Mouse (Mus musculus): ENCODE results near the gene Jph3. TPM values are rescaled to one million over a fixed set of nuclear protein-coding genes. Genes with fewer than 3 reads are reported as not detected.
A peak's percentile ranks its signal among the peaks of the same experiment; 100 is the strongest.

The Jph3 gene
- polyA plus RNA-seq, 1 experiment, result not detected

DNA sequence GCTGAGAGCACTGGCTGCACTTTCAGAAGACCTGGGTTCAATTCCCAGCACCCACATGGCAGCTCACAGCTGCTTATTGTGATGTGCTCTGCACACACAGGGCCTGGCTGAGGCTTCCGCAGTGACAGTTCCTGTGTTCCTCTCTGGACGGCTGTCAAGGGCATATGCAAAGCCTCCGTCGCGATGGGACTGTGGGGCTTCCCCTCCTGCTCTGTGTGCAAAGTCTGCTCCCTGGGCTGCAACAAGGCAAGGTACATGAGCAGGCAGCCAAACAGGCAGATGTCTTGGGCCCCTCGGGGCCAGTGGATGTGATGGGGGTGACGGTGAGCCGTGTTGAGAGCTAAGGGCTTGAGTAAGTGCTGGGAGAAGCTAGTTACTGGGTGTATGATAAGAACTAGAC lies 59.4 kb downstream of the Jph3 start:
- Histone ChIP-seq H3K4me3 (ENCODE audit: insufficient read depth, low read depth, low read length) (no peak overlapping the region), H3K27ac (replicated peaks; ENCODE audit: low read depth, low read length) (no peak overlapping the region), H3K4me1 (ENCODE audit: control insufficient read depth, insufficient read depth, insufficient read length, low read length) (0 out of 2 replicates have a peak, but pooled peaks cover 2% of the 10 kb centered on the region)

DNA sequence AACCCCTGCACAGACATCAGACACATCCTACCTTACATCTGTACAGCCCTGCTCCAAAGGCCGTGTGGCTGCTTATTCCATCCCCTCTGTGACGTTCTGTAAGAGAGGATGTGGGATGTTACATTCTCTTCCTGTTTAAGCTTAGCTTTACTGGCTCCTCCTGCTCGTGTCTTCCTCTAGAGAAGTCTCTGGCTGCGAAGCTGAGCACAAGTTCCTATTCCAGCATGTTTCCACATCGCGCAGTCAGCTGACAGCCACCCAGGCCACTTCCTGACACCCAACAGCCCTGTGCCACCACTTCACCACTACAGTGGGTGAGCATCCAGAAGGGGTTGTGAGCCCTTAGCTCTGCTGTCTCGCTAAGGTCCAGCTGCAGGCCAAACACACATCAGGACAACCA lies 62.7 kb downstream of the Jph3 start:
- no peak overlapping the region for H3K4me3 ChIP-seq (ENCODE audit: insufficient read depth, low read depth, low read length)
- H3K27ac ChIP-seq (replicated peaks; ENCODE audit: low read depth, low read length), result peak overlapping the region; percentile 58; the same call in 1 of the 2 replicates
- H3K4me1 ChIP-seq (ENCODE audit: control insufficient read depth, insufficient read depth, insufficient read length, low read length), result 0 out of 2 replicates have a peak, but pooled peaks cover 2% of the 10 kb centered on the region

DNA sequence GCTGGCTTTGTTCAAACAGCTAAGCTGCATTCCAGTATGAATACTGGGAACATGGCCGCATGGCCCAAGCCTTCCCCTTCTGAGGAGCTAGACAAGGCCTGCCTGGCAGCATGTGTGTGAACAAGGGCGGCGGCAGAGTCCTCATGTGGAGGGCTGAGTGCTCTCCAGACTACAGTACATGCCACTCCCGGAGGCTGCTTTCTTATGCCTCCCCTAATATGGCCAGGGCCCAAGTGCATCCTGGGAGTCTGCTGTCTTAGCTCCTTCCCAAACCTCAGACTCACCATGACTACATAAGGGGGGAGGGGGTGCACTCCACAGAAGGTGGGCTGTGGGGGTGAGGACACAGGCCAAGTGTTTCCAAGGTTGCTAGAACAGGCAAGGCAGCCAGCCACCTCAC lies 63.2 kb downstream of the Jph3 start:
- Histone ChIP-seq H3K4me1 (ENCODE audit: control insufficient read depth, insufficient read depth, insufficient read length, low read length) (0 out of 2 replicates have a peak, but pooled peaks cover 2% of the 10 kb centered on the region), H3K4me3 (ENCODE audit: insufficient read depth, low read depth, low read length) (no peak overlapping the region), H3K27ac (replicated peaks; ENCODE audit: low read depth, low read length) (peak overlapping the region; percentile 58)

DNA sequence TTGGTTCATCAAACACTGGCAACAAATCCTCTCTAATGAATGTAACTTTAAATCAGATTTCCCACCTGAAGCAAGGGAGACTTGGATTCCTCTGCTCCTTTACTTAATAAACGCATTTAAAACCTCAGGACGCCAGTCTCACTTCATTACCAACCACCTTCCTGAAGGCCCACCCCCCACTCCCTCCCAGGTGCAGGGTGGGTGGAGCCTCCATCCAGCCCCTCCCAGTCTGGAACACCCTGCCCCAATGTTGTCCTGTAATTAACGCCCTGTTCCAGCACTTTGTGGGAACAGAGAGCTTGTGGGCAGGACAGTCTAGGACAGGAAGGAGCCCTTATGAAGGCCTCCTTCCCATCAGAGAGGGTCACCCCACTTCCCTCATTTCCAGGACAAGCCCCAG lies 64.7 kb downstream of the Jph3 start:
- H3K4me3 ChIP-seq (ENCODE audit: insufficient read depth, low read depth, low read length), result no peak overlapping the region
- no peak overlapping the region for H3K27ac ChIP-seq (replicated peaks; ENCODE audit: low read depth, low read length)
- 0 out of 2 replicates have a peak, but pooled peaks cover 2% of the 10 kb centered on the region for H3K4me1 ChIP-seq (ENCODE audit: control insufficient read depth, insufficient read depth, insufficient read length, low read length)

DNA sequence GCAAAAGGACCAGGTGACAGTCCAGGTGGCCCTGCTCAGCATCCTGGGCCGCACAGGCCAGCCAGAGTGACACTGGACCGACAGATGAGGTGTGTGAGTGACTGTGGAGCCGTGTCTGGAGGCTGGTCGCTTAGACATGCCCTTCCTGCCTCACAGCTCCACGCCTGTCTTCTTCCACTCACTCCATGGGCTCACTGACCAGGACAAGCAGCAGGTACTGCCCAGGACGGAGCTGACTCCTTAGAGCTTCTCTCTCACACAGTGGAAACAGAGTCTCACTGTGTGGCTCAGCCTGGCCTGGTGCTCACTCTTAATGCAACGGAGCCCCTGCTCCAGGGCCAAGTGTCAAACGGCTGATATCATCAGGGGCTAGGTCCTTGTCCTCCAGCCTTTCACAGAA lies 66.0 kb downstream of the Jph3 start:
- 0 out of 2 replicates have a peak, but pooled peaks cover 2% of the 10 kb centered on the region for H3K4me1 ChIP-seq (ENCODE audit: control insufficient read depth, insufficient read depth, insufficient read length, low read length)
- no peak overlapping the region for H3K4me3 ChIP-seq (ENCODE audit: insufficient read depth, low read depth, low read length)
- no peak overlapping the region for H3K27ac ChIP-seq (replicated peaks; ENCODE audit: low read depth, low read length)

DNA sequence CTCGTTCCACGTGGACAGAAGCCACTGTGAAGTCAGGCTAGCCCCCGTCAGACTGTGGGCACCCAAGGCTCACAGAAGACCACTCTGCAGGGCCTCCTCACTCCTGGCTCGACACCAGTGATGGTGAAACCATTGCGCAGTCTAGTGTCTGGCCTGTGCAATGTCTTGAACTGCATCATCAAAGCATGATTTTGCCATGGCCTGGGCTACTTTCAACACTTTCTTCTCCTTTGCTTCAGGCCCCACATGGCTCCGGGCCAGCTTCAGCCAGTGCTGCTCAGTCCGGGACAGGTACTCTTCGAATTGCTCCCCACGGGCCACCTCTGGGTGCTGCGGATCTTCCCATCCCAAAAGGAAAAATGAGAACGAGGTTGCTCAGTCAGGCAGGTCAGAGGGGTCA lies 67.0 kb downstream of the Jph3 start:
- H3K27ac ChIP-seq (replicated peaks; ENCODE audit: low read depth, low read length), result no peak overlapping the region
- no peak overlapping the region for H3K4me3 ChIP-seq (ENCODE audit: insufficient read depth, low read depth, low read length)
- 0 out of 2 replicates have a peak, but pooled peaks cover 2% of the 10 kb centered on the region for H3K4me1 ChIP-seq (ENCODE audit: control insufficient read depth, insufficient read depth, insufficient read length, low read length)

DNA sequence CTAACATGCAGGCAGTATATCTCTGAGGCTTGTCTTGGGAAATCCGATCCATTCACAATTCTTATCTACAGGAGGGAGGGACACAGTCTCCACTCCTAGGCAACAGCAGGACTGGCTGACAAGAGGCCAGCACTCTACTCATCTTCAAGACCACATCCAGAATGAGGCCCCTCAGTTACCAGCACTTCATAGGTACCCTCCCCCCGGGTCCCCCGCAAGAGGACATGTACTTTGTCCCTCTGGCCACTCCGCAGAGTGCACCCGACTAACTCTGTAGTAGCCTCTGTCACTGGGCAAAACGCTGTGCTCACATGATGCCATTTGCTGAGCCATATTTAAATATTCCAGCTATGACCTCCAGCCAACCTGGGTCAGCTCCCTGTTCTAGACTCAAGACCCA lies 69.0 kb downstream of the Jph3 start:
- Histone ChIP-seq H3K4me3 (ENCODE audit: insufficient read depth, low read depth, low read length) (no peak overlapping the region), H3K27ac (replicated peaks; ENCODE audit: low read depth, low read length) (no peak overlapping the region), H3K4me1 (ENCODE audit: control insufficient read depth, insufficient read depth, insufficient read length, low read length) (no peaks in the 10 kb centered on the region)

DNA sequence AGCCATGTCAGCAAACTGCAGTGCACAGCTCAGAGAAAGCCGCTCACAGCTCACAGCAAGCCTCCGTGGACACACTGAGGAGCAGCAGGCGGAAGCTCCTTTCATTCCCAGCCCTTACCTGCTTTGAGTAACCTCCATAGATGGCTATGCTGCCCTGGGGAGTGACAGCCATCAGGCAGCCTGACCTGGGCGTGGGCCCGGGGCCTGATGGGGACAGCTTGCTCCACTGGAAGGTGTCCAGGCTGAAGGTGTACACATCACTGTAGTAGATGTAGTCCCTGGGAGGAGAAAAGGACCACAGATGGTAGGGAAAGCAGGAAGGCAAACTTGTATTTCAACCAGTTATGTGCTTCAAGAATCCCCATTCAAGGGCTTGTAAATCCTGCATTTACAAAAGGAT lies 75.4 kb downstream of the Jph3 start:
- H3K4me1 ChIP-seq (ENCODE audit: control insufficient read depth, insufficient read depth, insufficient read length, low read length), result no peaks in the 10 kb centered on the region
- no peak overlapping the region for H3K27ac ChIP-seq (replicated peaks; ENCODE audit: low read depth, low read length)

DNA sequence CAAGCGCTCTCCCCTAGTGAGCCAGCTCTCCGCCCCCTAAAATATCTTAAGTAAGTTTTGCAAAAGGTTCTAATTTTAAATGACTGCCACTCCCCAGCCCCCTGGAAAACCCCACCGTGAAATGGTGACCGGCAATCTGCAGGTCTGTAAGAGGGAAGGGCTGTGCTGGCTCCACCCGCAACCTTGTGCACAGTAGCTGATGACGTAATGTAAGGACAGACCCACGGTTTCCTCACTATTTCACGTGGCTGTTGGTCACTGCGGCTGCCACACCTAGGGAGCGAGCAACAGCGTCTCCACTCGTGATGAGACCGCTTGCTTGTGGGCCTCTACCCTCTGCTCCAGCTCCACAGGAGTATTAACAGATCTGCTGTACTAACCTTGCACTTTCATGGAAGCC lies 76.7 kb downstream of the Jph3 start:
- H3K27ac ChIP-seq (replicated peaks; ENCODE audit: low read depth, low read length), result no peak overlapping the region
- H3K4me1 ChIP-seq (ENCODE audit: control insufficient read depth, insufficient read depth, insufficient read length, low read length), result no peaks in the 10 kb centered on the region
- no peak overlapping the region for H3K4me3 ChIP-seq (ENCODE audit: insufficient read depth, low read depth, low read length)

More for the DNA sequence above, 75.4 kb downstream of the Jph3 start:
- no peak overlapping the region for H3K4me3 ChIP-seq (ENCODE audit: insufficient read depth, low read depth, low read length)

DNA sequence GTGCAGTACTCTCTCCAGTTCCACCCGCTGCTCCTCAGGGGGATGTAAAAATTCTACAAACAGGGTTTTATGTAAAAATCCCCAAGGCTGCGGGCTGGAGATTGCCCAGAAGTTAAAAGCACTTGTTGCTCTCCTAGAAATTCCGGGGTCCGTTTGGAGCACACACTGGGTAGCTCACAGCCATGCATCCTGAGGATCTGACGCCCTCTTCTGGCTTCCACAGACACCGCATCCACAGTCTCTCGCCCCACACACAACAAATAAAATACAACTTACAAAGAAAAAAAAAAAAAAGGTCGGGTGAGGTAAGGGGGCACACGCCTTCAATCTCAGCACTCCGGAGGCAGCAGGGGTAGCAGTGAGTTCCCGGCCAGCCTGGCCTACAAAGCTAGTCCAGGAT lies 78.6 kb downstream of the Jph3 start:
- 0 out of 2 replicates have a peak, but pooled peaks cover 5% of the 10 kb centered on the region for H3K4me1 ChIP-seq (ENCODE audit: control insufficient read depth, insufficient read depth, insufficient read length, low read length)
- H3K27ac ChIP-seq (replicated peaks; ENCODE audit: low read depth, low read length), result no peak overlapping the region
- no peak overlapping the region for H3K4me3 ChIP-seq (ENCODE audit: insufficient read depth, low read depth, low read length)

DNA sequence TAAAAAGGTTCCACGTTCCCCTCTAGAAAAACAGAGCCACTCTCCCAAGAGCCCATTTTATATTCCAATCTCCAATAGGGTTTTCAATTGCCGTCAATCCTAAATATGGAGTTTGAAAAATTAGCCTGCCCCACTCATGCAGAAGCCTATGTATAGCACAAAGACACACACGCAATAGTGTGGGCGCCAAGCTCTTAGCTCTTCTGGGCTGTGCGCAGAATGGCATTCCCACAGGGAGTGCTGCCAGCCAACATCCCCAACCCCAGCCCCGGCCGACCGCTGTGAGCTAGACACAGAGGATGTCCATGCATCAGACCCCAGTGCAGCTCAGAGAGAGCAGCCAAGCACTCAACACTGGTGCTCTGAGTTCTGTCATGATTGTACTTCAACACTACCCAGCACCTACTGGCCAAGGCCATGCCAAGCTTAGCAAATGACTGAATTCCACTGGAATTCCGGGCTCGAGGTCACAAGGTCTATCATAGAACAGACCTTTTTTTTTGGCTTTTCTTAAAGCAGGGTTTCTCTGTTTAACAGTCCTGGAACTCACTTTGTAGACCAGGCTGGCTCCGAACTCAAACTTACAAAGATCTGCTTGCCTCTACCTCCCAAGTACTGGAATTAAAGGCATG lies 80.2 kb downstream of the Jph3 start:
- Histone ChIP-seq H3K4me3 (ENCODE audit: insufficient read depth, low read depth, low read length) (no peak overlapping the region), H3K4me1 (ENCODE audit: control insufficient read depth, insufficient read depth, insufficient read length, low read length) (0 out of 2 replicates have a peak, but pooled peaks cover 5% of the 10 kb centered on the region), H3K27ac (replicated peaks; ENCODE audit: low read depth, low read length) (no peak overlapping the region)

DNA sequence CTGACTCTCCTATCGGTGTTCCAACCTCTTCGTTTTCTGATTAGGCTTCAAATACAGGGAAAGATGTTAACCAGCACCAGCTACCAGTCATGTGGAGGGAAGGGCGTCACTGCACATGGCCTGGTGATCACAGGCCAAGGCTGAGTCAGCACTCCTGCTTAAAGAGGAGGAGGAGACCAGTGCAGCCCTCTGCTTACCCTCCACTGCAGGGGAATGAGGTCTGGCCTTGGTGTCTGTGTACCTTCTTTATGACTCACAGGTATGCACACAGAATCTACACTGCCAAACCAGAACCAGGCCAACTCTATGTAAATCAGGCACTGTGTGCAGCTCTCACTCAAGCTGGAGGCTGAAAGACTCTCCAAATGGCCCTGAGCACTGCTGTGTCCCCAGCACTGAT lies 82.1 kb downstream of the Jph3 start:
- Histone ChIP-seq H3K27ac (replicated peaks; ENCODE audit: low read depth, low read length) (no peak overlapping the region), H3K4me1 (ENCODE audit: control insufficient read depth, insufficient read depth, insufficient read length, low read length) (0 out of 2 replicates have a peak, but pooled peaks cover 5% of the 10 kb centered on the region), H3K4me3 (ENCODE audit: insufficient read depth, low read depth, low read length) (no peak overlapping the region)

DNA sequence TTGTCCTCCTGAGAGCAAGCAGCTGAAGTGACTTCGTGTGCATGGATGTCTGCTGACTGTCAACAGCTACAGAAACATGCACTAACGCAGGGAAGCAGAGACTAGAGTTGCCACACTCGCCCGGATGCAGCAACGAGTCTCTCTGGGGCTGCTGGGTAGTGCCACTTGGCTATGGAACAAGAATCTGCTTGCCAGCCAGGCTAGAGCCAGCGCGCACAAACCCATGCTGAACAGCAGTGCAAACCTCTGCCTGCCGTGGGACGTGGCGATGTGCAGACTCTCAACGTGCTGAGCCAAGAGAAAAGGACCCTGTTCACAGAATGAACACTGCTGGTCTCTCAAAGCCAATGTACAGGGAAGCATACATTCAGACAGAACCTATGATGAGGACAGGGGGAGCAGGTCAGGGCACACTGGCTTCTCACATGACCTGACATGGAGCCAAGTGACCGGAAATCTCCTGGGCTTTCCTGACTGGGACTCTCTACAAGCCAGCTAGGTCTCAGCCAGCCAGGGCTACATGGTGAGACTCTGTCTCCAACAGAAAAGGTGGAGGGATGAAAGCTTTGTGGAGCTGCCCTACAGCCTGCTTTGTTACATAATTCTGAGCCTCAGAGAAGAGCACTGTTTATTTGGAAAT lies 82.6 kb downstream of the Jph3 start:
- Histone ChIP-seq H3K27ac (replicated peaks; ENCODE audit: low read depth, low read length) (peak overlapping the region; percentile 47; the same call in 1 of the 2 replicates), H3K4me3 (ENCODE audit: insufficient read depth, low read depth, low read length) (no peak overlapping the region), H3K4me1 (ENCODE audit: control insufficient read depth, insufficient read depth, insufficient read length, low read length) (0 out of 2 replicates have a peak, but pooled peaks cover 5% of the 10 kb centered on the region)

DNA sequence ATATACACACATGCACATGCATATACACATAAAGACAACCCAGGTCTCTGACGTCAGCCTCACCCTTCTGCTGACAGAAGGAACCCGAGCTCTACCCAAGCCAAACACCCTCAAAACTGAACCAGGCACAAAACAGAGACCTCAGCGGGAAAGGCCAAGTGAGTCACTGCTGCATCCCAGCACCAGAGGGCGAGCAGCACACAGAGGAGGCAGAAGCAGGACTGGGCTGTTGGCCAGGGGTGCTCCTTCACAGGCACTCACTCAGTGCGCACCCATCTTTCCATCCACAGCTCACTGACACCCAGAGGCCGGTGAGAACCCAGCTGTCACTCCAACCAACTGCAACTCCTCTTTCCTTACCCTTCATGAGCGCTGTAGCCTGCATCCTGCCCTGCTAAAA lies 88.8 kb downstream of the Jph3 start:
- Histone ChIP-seq H3K4me3 (ENCODE audit: insufficient read depth, low read depth, low read length) (no peak overlapping the region), H3K27ac (replicated peaks; ENCODE audit: low read depth, low read length) (no peak overlapping the region)

DNA sequence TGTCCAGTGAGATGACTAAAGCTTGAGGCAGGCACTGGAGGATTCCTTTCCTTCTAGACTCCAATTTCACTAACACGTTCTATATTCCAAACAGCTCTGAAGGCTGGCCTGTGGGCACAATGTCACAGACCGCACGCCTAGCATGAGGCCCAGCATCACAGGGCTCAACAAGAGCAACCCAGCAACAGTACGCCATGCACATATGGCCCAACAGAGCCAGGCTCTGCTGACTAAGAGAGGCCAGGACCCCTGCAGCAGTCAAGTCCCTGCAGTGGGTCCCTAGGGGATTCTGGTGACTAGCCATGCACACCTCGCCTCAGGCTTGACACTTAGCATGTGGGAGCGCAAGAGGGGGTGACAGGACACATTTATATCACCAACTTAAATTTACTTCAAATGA lies 91.4 kb downstream of the Jph3 start:
- 0 out of 2 replicates have a peak, but pooled peaks cover 2% of the 10 kb centered on the region for H3K4me1 ChIP-seq (ENCODE audit: control insufficient read depth, insufficient read depth, insufficient read length, low read length)
- H3K27ac ChIP-seq (replicated peaks; ENCODE audit: low read depth, low read length), result no peak overlapping the region
- H3K4me3 ChIP-seq (ENCODE audit: insufficient read depth, low read depth, low read length), result no peak overlapping the region

More for the DNA sequence above, 88.8 kb downstream of the Jph3 start:
- H3K4me1 ChIP-seq (ENCODE audit: control insufficient read depth, insufficient read depth, insufficient read length, low read length), result 0 out of 2 replicates have a peak, but pooled peaks cover 2% of the 10 kb centered on the region

DNA sequence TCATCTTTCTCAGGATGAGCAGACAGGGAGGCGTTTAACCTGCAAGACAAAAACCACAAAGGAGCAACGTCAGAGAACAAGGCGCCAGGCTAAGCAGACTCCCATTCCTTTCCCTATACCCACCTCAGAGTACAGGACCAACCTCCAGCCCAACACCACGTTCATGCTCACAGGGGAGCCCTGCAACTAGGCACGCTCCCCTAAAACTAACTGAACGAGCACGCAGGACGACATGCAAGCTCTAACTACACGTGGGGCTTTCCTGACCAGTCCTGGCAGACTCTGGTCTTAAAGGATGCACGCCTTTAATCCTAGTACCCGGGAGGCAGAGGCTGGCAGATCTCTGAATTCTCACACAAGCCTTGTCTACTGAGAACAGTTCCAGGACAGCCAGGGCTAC lies 91.9 kb downstream of the Jph3 start:
- 0 out of 2 replicates have a peak, but pooled peaks cover 2% of the 10 kb centered on the region for H3K4me1 ChIP-seq (ENCODE audit: control insufficient read depth, insufficient read depth, insufficient read length, low read length)
- no peak overlapping the region for H3K4me3 ChIP-seq (ENCODE audit: insufficient read depth, low read depth, low read length)
- H3K27ac ChIP-seq (replicated peaks; ENCODE audit: low read depth, low read length), result no peak overlapping the region
